Mouse (Mus musculus): ENCODE data around the gene Cd200r4. TPM values are rescaled to one million over a fixed set of nuclear protein-coding genes. Genes with fewer than 3 reads are reported as not detected.
"Not testable (repeated sequence)": the region's sequence is repeated elsewhere in the genome, so short reads cannot be mapped to it uniquely, and the experiment has no call there.

Gene Cd200r4
- total and polyA plus RNA-seq, 3 experiments, result 1.1 to 1.6 TPM; not detected in 1

DNA sequence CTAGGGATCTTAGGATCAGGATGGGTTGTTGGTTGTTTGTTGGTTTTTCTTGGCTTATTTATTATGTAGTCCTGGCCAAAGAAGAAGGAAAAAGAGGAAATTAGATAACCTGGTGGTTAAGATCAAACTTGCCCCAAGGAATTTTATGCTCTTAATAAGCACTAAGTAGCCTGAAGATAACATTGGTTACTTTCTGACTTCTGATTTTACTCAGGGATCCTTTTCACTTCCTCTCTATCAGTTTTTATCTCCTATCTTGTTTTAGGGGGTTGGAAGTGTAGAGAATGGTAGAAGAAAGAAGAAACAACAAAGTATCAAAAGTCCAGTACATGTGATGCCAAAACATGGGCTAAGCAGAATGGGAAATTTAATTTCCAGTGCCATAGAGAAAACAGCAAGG, 5.6 kb upstream of the Cd200r4 start (continued):
- TF ChIP-seq NRF1 (IDR thresholded peaks at IDR 0.05; ENCODE audit: insufficient read depth, low read depth, low read length, poor library complexity, severe bottlenecking), result no peak
- TF ChIP-seq ZC3H11A (IDR thresholded peaks at IDR 0.05; ENCODE audit: low read depth, low read length), result no peak
- no peak for TF ChIP-seq RAD21 (IDR thresholded peaks at IDR 0.05; ENCODE audit: low read depth, low read length)

DNA sequence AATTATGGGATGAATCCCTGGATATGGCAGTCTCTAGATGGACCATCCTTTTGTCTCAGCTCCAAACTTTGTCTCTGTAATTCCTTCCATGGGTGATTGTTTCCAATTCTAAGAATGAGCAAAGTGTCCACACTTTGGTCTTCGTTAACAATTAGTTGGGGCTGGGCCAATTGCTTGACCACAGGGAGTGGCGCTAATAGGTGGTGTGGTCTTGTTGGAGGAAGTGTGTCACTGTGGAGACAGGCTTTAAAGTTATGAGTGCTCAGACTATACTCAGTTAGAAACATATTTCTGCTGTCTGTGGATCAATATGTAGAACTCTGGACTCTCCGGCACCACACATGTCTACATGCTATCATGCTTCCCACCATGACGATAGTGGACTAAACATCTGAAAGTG, 1.3 kb upstream of the Cd200r4 start:
- H3K4me1 ChIP-seq (ENCODE audit: control insufficient read depth in 1 of 2, insufficient read depth in 2 of 2, low read length in 2 of 2); H3K9me3 ChIP-seq (replicated peaks; ENCODE audit: insufficient read depth, low read length); H3K9ac ChIP-seq (ENCODE audit: control insufficient read depth, low read depth, low read length, poor library complexity, severe bottlenecking); H3K4me3 ChIP-seq (ENCODE audit: control insufficient read depth in 1 of 2, insufficient read depth in 1 of 2, low read depth in 2 of 2, low read length in 2 of 2); H3K27me3 ChIP-seq (ENCODE audit: control insufficient read depth in 1 of 2, insufficient read depth in 2 of 2, low read length in 2 of 2); DNase-seq (ENCODE audit: low read depth, low spot score); H3K79me2 ChIP-seq (ENCODE audit: control insufficient read depth, insufficient read depth, low read length, poor library complexity); H3K27ac ChIP-seq (ENCODE audit: control insufficient read depth, low read depth, low read length): not testable (repeated sequence)
- peaks cover 0 to 11% of the 10 kb centered on the region in 2 experiments; a peak in 2 of 4 replicates for H3K36me3 ChIP-seq (ENCODE audit: control insufficient read depth in 1 of 2, insufficient read depth in 2 of 2, low read length in 2 of 2)

DNA sequence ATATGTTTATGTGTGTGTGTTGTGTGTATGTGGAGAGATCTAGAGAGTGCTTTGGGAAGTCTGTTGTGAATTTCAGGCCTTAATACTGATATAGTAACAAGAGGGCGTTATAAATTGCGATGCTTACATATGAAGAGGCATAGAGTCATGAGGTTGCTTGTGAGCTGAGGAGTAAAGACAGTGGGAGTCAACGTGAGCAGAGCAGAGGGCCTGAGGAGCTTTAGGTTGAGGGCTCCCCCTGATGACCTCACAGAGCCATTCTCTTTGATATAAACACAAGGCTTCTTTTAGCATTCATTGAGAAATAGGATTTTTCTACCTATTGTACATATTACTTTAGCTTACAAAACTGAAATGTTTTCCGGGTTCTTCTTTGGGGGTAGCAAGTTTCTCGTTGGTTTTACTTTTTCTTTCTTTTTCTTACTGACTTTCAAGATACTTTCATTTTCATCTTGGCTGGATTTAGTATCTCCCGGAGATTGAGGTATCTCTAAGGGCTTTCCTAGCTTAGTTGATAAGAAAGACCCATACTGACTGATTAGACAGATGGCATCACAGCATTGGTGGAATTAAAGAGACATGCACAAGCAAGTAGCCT, 1.0 kb downstream of the Cd200r4 start:
- Histone ChIP-seq H3K9ac (ENCODE audit: control insufficient read depth, low read depth, low read length, poor library complexity, severe bottlenecking) (no peak overlapping the region), H3K4me1 (ENCODE audit: control insufficient read depth in 1 of 2, insufficient read depth in 2 of 2, low read length in 2 of 2) (peaks cover 0 to 7% of the 10 kb centered on the region in 2 experiments; a peak in 2 of 4 replicates), H3K27me3 (ENCODE audit: control insufficient read depth in 1 of 2, insufficient read depth in 2 of 2, low read length in 2 of 2) (no peaks in the 10 kb centered on the region), H3K36me3 (ENCODE audit: control insufficient read depth in 1 of 2, insufficient read depth in 2 of 2, low read length in 2 of 2) (peaks cover 0 to 8% of the 10 kb centered on the region in 2 experiments; a peak in 2 of 4 replicates), H3K4me3 (ENCODE audit: control insufficient read depth in 1 of 2, insufficient read depth in 1 of 2, low read depth in 2 of 2, low read length in 2 of 2) (no peak overlapping the region), H3K27ac (ENCODE audit: control insufficient read depth, low read depth, low read length) (no peak overlapping the region), H3K79me2 (ENCODE audit: control insufficient read depth, insufficient read depth, low read length, poor library complexity) (no peaks in the 10 kb centered on the region), H3K9me3 (replicated peaks; ENCODE audit: insufficient read depth, low read length) (no peaks in the 10 kb centered on the region)
- no peak for DNase-seq (ENCODE audit: low read depth, low spot score)
- TF ChIP-seq GATA1 (IDR thresholded peaks at IDR 0.05; ENCODE audit: low read depth, low read length) (peak; percentile 11; the same call in 1 of the 2 replicates), ZKSCAN1 (IDR thresholded peaks at IDR 0.05; ENCODE audit: low read depth, low read length) (no peak)

DNA sequence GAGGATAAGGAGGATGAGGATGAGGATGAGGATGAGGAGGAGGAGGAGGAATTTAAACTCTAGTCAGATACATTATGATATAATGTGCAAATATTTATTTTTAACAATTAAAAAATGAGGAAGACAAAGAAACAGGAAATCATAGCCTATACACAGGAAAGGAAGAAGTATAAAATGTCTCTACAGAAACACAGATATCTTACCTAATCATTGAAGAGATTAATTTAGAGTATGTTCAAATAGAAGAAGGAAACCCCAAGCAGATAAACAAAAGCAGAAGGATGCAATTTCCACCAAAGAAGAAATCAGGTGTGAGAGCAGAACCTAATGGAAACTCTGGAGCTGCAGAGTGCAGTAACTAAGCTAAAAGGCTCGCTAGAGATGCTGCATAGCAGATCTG, 6.5 kb downstream of the Cd200r4 start:
- TF ChIP-seq TCF12 (IDR thresholded peaks at IDR 0.05; ENCODE audit: low read depth, low read length), result 0 out of 2 replicates have a peak, but pooled peaks have one; percentile 16
- no peak for TF ChIP-seq MAZ (IDR thresholded peaks at IDR 0.05; ENCODE audit: low read depth, low read length)
- peak; percentile 55; the same call in 1 of the 2 replicates for TF ChIP-seq GATA1 (IDR thresholded peaks at IDR 0.05; ENCODE audit: low read depth, low read length)
- TF ChIP-seq EP300 (IDR thresholded peaks at IDR 0.05; ENCODE audit: low read depth in 1 of 2, low read length in 2 of 2), result peak; percentile 53 to 69; a peak in 3 of 4 replicates
- Histone ChIP-seq H3K9me3 (replicated peaks; ENCODE audit: insufficient read depth, low read length) (no peaks in the 10 kb centered on the region), H3K27ac (ENCODE audit: control insufficient read depth, low read depth, low read length) (peak overlapping the region; percentile 27; the same call in 1 of the 2 replicates), H3K4me1 (ENCODE audit: control insufficient read depth in 1 of 2, insufficient read depth in 2 of 2, low read length in 2 of 2) (peaks cover 22 to 25% of the 10 kb centered on the region in 2 experiments), H3K36me3 (ENCODE audit: control insufficient read depth in 1 of 2, insufficient read depth in 2 of 2, low read length in 2 of 2) (peaks cover 0 to 36% of the 10 kb centered on the region in 2 experiments; a peak in 2 of 4 replicates), H3K4me3 (ENCODE audit: control insufficient read depth in 1 of 2, insufficient read depth in 1 of 2, low read depth in 2 of 2, low read length in 2 of 2) (no peak overlapping the region), H3K27me3 (ENCODE audit: control insufficient read depth in 1 of 2, insufficient read depth in 2 of 2, low read length in 2 of 2) (no peaks in the 10 kb centered on the region), H3K9ac (ENCODE audit: control insufficient read depth, low read depth, low read length, poor library complexity, severe bottlenecking) (no peak overlapping the region), H3K79me2 (ENCODE audit: control insufficient read depth, insufficient read depth, low read length, poor library complexity) (no peaks in the 10 kb centered on the region)
- DNase-seq (ENCODE audit: low read depth, low spot score), result no peak
